Mouse (Mus musculus) brain, embryonic 14.5 days (tissue): ENCODE measurements at regions not wholly inside any gene's neighbourhood (a gene's known extent, or its start where the extent isn't known, plus 50 kb on each side); places are given as distances from the start of the nearest gene placed in this dataset.

ENCODE experiments used
- DNase-seq: peaks from one replicate; pipeline ENCODE4 v3.0.0-alpha.2; 2011; ENCODE audit warnings: low read depth
- CTCF ChIP-seq: fragments of 200-500 bp; IDR thresholded peaks from 2 replicates; pipeline ENCODE4 v1.5.1; 2012; ENCODE audit warnings: inconsistent platforms, mild to moderate bottlenecking, moderate library complexity, borderline replicate concordance; ENCODE audit not compliant: insufficient read depth, insufficient read length; ENCODE audit errors: extremely low read depth
- POLR2A ChIP-seq: fragments of 200-500 bp; IDR thresholded peaks from 2 replicates; pipeline ENCODE4 v1.6.1; 2012; ENCODE audit warnings: mild to moderate bottlenecking, inconsistent platforms, borderline replicate concordance; ENCODE audit not compliant: poor library complexity, insufficient read depth, insufficient read length, severe bottlenecking; ENCODE audit errors: extremely low read depth

- TF ChIP-seq CTCF = peak; percentile 23; the same call in 1 of the 2 replicates
- TF ChIP-seq POLR2A = no peak
Measured at GRCm38 (mm10) chr13:52154844-52155587, 308.5 kb downstream of the Gadd45g start.

GRCm38 (mm10) chr13:52155588-52156086, 309.2 kb downstream of the Gadd45g start:
- DNase-seq = peak; percentile 19
- TF ChIP-seq POLR2A = no peak
- no peak for TF ChIP-seq CTCF

More at GRCm38 (mm10) chr13:52154844-52155587, 308.5 kb downstream of the Gadd45g start:
- DNase-seq = peak; percentile 94

- no peak for DNase-seq
- TF ChIP-seq POLR2A = no peak
- TF ChIP-seq CTCF = no peak
Measured at GRCm38 (mm10) chr13:52162676-52163075, 316.2 kb downstream of the Gadd45g start.

GRCm38 (mm10) chr13:52165531-52165930, 319.1 kb downstream of the Gadd45g start:
- TF ChIP-seq CTCF = no peak
- no peak for TF ChIP-seq POLR2A
- DNase-seq = no peak

GRCm38 (mm10) chr13:52167968-52168367, 321.5 kb downstream of the Gadd45g start:
- TF ChIP-seq CTCF (no peak), POLR2A (no peak)
- no peak for DNase-seq

- TF ChIP-seq CTCF (no peak), POLR2A (no peak)
- DNase-seq = no peak
Measured at GRCm38 (mm10) chr13:52172706-52173346, 326.3 kb downstream of the Gadd45g start.

GRCm38 (mm10) chr13:52175665-52176064, 329.2 kb downstream of the Gadd45g start:
- TF ChIP-seq POLR2A (no peak), CTCF (no peak)
- no peak for DNase-seq

GRCm38 (mm10) chr13:52179977-52180376, 333.5 kb downstream of the Gadd45g start:
- no peak for DNase-seq
- TF ChIP-seq POLR2A (no peak), CTCF (no peak)

- TF ChIP-seq POLR2A (no peak), CTCF (no peak)
- DNase-seq = no peak
Measured at GRCm38 (mm10) chr13:52183635-52184034, 337.2 kb downstream of the Gadd45g start.

GRCm38 (mm10) chr13:52185574-52185973, 339.1 kb downstream of the Gadd45g start:
- DNase-seq = no peak
- TF ChIP-seq POLR2A (no peak), CTCF (no peak)

- TF ChIP-seq POLR2A = no peak
- peak; percentile 29 for DNase-seq
Measured at GRCm38 (mm10) chr13:52187841-52188604, 341.5 kb downstream of the Gadd45g start.
